Mouse (Mus musculus) G1E (cell line): ENCODE data around the gene Lhx2. TPM values are rescaled to one million over a fixed set of nuclear protein-coding genes. Genes with fewer than 3 reads are reported as not detected.

Experiments used
- ATAC-seq: 2 replicates; pipeline ENCODE4 v1.8.0; 2016; ENCODE audit warnings: mild to moderate bottlenecking; ENCODE audit not compliant: insufficient number of reproducible peaks, poor library complexity, low FRiP score, severe bottlenecking; ENCODE audit errors: extremely low read depth
- DNase-seq: peaks from one replicate; pipeline ENCODE4 v3.0.0; 2012; ENCODE audit warnings: low spot score
- H3K27me3 ChIP-seq: 2 replicates; pipeline ENCODE4 v1.6.1; 2012; ENCODE audit warnings: mild to moderate bottlenecking, low read length, inconsistent platforms; ENCODE audit not compliant: insufficient read depth
- H3K36me3 ChIP-seq: replicated peaks from 2 replicates; pipeline ENCODE3; 2012; ENCODE audit warnings: mild to moderate bottlenecking, inconsistent platforms
- H3K4me1 ChIP-seq: 2 replicates; pipeline ENCODE4 v1.6.1; 2012; ENCODE audit warnings: low read depth, low read length, inconsistent platforms, mixed read lengths; ENCODE audit not compliant: insufficient read depth
- H3K4me3 ChIP-seq: 2 replicates; pipeline ENCODE4 v1.5.1; 2012; ENCODE audit warnings: low read depth, mild to moderate bottlenecking, inconsistent platforms, low read length, moderate library complexity, mixed read lengths
- H3K9me3 ChIP-seq: replicated peaks from 2 replicates; pipeline ENCODE4 v1.6.1; 2012; ENCODE audit warnings: inconsistent platforms
- CTCF ChIP-seq: IDR thresholded peaks from 2 replicates; pipeline ENCODE4 v1.5.1; 2012; ENCODE audit warnings: low read depth, low read length, inconsistent platforms, mixed read lengths
- GATA1 ChIP-seq: IDR thresholded peaks from 2 replicates; pipeline ENCODE4 v1.6.1; 2012; ENCODE audit warnings: borderline replicate concordance, low read length, inconsistent platforms, mixed read lengths
- GATA2 ChIP-seq: IDR thresholded peaks from 2 replicates; pipeline ENCODE4 v1.6.1; 2012; ENCODE audit warnings: low read depth, low read length, inconsistent platforms, borderline replicate concordance
- POLR2AphosphoS5 ChIP-seq: IDR thresholded peaks from 2 replicates; pipeline ENCODE4 v1.6.1; 2012; ENCODE audit warnings: low read depth, low read length, inconsistent platforms; ENCODE audit not compliant: insufficient replicate concordance
- TAL1 ChIP-seq: conservative IDR thresholded peaks from 2 replicates; pipeline ENCODE4 v1.6.1; 2012; ENCODE audit warnings: low read depth, low read length, inconsistent platforms, mixed read lengths
- polyA plus RNA-seq: library from polyadenylated mRNA; stranded (reverse); fragments of >175 nt; gene quantifications from 2 replicates; pipeline ENCODE4 v1.2.3, GENCODE M21; 2012
- total RNA-seq, 2 experiments: library from RNA; stranded (forward) in 1 of 2; stranded (reverse) in 1 of 2; fragments of 200-1000 nt in 1 of 2; fragments of >200 nt in 1 of 2; fragmentation: Nextera tagmentation in 1 of 2; gene quantifications; 2 replicates each; pipeline ENCODE4 v1.2.3; 2014 to 2017

Gene Lhx2
- total and polyA plus RNA-seq, 3 experiments, result 0.05 TPM; not detected in 1

DNA sequence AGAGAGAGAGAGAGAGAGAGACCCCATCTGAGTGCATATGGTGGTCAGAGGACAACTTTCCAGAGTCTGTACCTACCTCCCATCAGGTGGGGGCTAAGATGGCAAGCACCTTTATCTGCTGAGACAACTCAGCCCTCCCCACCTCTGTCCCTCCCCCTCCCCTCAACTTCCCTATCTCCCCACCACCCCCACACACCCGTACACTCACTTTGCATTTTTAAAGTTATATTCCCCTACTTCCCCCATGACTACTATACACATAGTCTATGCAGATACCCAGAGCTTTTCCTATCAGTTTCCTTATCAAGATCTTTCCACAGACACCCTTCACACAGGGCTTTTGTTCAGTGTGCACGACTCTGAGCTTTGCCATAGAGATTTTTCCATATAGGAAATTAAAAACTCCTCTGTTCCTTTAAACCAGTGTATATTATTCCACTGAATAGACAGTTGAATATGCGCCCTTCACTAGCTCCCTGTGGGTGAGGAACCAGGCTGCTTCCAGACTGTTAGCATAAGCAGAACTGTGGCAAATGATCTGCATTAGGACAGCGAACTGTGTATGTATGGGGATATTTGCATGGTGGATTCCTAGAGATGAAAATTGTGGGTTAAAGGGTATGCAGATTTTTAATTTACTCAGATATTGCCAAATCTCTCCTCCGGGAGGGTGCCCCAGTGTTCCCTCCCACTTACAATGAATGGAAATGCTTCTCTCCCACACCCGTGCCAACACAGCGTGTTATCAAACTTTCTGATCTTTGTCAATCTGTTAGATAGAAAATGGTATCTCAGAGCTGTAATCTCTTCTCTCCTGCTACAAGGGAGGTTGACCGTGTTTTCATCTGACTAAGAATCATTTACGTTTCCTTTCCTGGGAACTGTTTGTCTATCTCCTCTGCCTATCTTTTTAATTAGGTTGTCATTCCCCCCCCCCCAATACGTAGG is 41.3 kb downstream of the Lhx2 start:
- Histone ChIP-seq H3K36me3 (no peaks in the 10 kb centered on the region), H3K4me1 (peaks cover 43% of the 10 kb centered on the region), H3K9me3 (no peaks in the 10 kb centered on the region), H3K27me3 (peaks cover 14% of the 10 kb centered on the region; the same call in 1 of the 2 replicates), H3K4me3 (no peak overlapping the region)
- DNase-seq (no peak), ATAC-seq (no peak)
- no peak for TF ChIP-seq POLR2AphosphoS5
- TF ChIP-seq CTCF, result no peak
- no peak for TF ChIP-seq GATA2
- no peak for TF ChIP-seq TAL1
- TF ChIP-seq GATA1, result no peak

DNA sequence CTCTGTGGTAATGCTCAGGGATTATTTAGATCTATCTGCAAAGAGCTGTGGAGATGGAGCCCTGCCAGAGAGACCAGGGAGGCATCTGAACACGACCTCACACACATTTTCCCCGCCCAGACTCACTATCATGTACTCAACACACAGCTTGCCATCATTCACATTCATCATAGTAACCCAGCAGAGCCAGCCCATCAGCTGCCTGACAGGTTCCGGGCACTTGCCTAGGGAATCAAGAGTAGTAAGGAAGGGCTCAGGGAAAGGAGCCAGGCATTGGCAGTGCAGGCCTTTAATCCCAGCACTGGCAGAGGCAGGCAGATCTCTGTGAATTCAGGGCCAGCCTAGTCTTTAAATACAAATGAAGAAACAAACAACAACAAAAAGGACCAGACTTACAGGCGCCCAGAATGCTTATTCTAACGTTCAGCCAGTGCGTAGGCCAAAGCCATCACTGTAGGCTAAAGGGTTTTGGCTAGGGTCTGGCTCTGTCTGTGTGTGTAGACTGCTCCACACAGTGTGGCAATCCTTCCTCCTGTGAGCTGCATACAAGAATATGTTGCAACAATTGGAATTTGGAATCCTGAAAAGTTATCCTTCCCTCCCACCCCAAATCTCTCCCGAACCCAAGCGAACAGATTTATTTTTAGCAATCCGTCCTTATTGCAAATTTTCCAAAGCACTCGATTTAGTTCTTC is 48.6 kb downstream of the Lhx2 start:
- no peaks in the 10 kb centered on the region for H3K9me3 ChIP-seq
- H3K27me3 ChIP-seq, result peaks cover 61% of the 10 kb centered on the region
- no peak for DNase-seq
- H3K4me3 ChIP-seq, result no peak overlapping the region
- H3K36me3 ChIP-seq, result no peaks in the 10 kb centered on the region
- no peaks in the 10 kb centered on the region for H3K4me1 ChIP-seq
- no peak for ATAC-seq
- TF ChIP-seq GATA1 (no peak), GATA2 (no peak), CTCF (no peak)

DNA sequence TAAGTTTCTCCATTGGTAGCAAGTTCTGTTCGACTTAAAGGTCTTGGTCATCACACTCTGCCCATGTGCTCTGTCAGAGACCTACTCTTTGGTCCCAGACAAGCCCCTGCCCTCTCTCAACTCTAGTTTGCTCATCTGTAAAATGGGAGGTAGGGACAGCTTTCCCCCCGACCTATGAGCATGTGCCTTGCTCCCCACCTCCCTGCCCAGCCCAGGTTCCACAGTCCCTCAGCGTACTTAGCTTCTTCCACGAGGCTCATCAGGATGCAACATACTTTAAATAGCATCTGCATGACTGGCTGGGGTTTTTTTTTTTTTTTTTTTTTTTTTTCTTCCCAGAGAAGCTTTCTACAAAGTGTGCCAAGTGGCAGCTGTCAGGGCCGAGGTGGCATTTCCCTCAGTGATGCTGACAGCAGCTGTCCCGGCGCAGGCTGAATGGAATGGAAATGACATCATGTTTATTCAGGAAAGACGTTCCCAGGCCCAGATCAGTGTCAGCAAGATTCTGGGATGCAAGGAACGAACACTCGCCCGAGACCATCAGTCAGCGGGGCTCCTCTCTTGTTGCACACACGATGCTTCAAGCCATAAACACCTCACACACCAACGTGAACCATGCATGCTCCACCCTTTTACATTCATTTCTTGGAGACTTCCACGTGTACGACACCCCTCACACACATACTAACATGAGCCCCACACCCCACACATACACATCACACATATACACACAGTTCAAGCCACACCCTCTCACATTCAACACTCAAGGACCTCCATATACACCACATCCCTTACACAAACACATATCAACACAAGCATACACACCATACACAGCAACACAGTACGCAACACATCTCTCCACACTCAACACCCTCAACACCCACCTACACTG is 56.1 kb downstream of the Lhx2 start:
- DNase-seq (no peak), ATAC-seq (no peak)
- no peak overlapping the region for H3K4me3 ChIP-seq
- peaks cover 56% of the 10 kb centered on the region for H3K27me3 ChIP-seq
- TF ChIP-seq CTCF (no peak), POLR2AphosphoS5 (no peak), TAL1 (no peak), GATA2 (no peak)
- no peaks in the 10 kb centered on the region for H3K9me3 ChIP-seq
- H3K36me3 ChIP-seq, result no peaks in the 10 kb centered on the region
- no peaks in the 10 kb centered on the region for H3K4me1 ChIP-seq

DNA sequence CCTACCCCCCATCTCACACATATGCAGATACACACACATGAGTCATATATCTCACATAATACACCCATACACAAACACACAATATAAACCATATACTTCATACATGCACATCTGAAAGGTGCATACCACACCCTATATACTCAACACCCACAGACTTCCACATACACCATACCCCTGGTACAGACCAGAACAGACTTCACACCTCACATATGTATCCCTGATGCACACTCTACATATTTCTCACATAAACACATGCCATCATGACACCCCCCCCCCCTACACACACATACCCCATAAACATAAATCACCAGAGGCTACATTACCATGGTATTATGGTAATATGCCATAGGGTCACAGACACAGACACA is 56.8 kb downstream of the Lhx2 start:
- no peak overlapping the region for H3K4me3 ChIP-seq
- no peaks in the 10 kb centered on the region for H3K36me3 ChIP-seq
- DNase-seq, result no peak
- H3K9me3 ChIP-seq, result no peaks in the 10 kb centered on the region
- ATAC-seq, result no peak
- no peaks in the 10 kb centered on the region for H3K4me1 ChIP-seq
- TF ChIP-seq CTCF (no peak), GATA1 (no peak), POLR2AphosphoS5 (no peak), GATA2 (no peak), TAL1 (no peak)
- peaks cover 51% of the 10 kb centered on the region for H3K27me3 ChIP-seq

DNA sequence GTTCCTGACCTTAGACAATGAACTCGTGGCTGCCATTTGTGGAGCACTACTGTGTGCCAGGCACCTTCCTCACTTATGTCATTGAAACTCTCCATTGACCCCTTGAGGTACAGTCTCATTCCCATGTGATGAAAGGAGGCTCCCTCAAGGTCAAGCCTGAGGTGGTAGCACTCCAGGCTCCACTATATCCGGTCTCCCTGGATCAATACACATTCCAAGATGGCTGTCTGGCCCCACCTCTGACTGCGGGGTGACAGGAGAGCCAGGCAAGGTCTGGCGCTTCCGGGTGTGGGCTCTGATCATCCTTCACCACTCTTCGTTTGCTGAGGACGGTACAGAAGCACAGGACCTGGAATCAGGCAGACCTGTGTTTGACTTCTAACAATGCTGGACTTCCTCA is 58.2 kb downstream of the Lhx2 start:
- Histone ChIP-seq H3K36me3 (no peaks in the 10 kb centered on the region), H3K4me1 (no peaks in the 10 kb centered on the region), H3K27me3 (peaks cover 41% of the 10 kb centered on the region), H3K4me3 (no peak overlapping the region), H3K9me3 (no peaks in the 10 kb centered on the region)
- no peak for TF ChIP-seq TAL1
- no peak for TF ChIP-seq GATA1
- no peak for TF ChIP-seq POLR2AphosphoS5
- TF ChIP-seq CTCF, result no peak
- no peak for TF ChIP-seq GATA2
- ATAC-seq, result no peak
- DNase-seq, result no peak
